Mouse (Mus musculus): ENCODE measurements around the gene Gm17175. TPM values are rescaled to one million over a fixed set of nuclear protein-coding genes. Genes with fewer than 3 reads are reported as not detected.

Gm17175 gene
- polyA plus RNA-seq (2014; fragmentation: Illumina TruSeq; extraction: RNeasy Lipid Tissue Mini Kit (QIAGEN cat#74804); ENCODE audit: low read depth, low replicate concordance), result not detected

DNA sequence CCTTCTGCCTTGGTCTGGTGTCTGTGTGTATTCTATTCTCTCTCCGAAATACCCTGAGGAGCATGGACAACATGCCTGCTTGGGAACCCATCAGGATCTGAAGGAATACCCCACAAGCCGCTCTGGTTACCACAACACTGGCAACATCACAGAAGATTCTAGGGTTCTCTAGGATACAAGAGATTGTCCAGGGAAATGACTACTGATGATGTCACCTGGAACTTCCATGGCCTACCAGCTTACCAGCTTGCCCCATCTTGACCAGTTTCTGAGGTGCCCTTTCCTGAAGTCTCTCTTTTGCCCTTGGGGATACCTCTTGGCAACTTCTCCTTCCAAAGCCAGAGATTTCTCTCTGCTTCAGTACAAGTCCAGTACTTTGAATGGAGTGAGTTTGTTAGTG is at the start of gene Gm17175:
TSS of gene Gm17175 (minus strand) at position 101 of the 400 bp plus-strand sequence.

DNA sequence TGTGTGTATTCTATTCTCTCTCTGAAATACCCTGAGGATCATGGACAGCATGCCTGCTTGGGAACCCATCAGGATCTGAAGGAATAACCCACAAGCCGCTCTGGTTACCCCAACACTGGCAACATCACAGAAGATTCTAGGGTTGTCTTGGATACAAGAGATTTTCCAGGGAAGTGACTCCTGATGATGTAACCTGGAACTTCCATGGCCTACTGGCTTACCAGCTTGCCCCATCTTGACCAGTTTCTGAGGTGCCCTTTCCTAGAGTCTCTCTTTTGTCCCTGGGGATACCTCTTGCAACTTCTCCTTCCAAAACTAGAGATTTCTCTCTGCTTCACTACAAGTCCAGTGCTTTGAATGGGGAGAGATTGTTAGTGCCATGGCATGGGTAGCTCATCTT is 37.3 kb upstream of the Gm17175 start, which contains the start of gene Gm17078:
TSS of gene Gm17078 (minus strand) at position 101 of the 400 bp plus-strand sequence.

DNA sequence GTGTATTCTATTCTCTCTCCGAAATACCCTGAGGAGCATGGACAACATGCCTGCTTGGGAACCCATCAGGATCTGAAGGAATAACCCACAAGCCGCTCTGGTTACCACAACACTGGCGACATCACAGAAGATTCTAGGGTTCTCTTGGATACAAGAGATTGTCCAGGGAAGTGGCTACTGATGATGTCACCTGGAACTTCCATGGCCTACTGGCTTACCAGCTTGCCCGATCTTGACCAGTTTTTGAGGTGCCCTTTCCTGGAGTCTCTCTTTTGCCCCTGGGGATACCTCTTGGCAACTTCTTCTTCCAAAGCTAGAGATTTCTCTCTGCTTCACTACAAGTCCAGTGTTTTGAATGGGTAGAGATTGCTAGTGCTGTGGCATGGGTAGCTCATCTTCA is 18.2 kb upstream of the Gm17175 start, which contains the start of gene Gm17174:
TSS of gene Gm17174 (minus strand) at position 101 of the 400 bp plus-strand sequence.

DNA sequence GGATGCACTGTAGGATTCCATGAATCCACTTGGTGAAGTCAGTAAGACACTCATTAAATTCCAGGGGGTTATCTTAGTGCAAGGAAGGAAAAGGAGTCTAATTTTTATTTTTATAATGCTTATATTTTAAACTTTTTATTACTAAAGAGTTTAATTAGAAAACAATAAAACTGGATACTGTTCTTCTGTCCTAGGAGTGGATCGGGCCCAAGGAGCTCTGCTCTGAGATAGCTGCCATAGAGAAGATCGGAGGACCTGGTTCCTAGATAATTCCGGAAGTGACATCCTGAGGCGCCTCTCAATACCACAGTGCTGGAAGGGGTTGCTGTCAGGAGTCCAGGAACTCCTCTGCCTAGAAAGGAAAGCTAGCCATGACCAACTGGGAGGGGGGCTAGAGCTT is 21.4 kb downstream of the Gm17175 start, which contains the start of gene Gm5622:
TSS of gene Gm5622 (plus strand) at position 301 of the 400 bp plus-strand sequence.

Other genes with a start within 250 kb of the Gm17175 start
- gene Gm7247, start 212.3 kb downstream of the Gm17175 start, polyA plus RNA-seq (2014; fragmentation: Illumina TruSeq; extraction: RNeasy Lipid Tissue Mini Kit (QIAGEN cat#74804); ENCODE audit: low read depth, low replicate concordance), result not detected
- not detected for gene Vmn2r88, start 163.2 kb downstream of the Gm17175 start, polyA plus RNA-seq (2014; fragmentation: Illumina TruSeq; extraction: RNeasy Lipid Tissue Mini Kit (QIAGEN cat#74804); ENCODE audit: low read depth, low replicate concordance)
- gene Vmn2r89, start 122.2 kb downstream of the Gm17175 start, polyA plus RNA-seq (2014; fragmentation: Illumina TruSeq; extraction: RNeasy Lipid Tissue Mini Kit (QIAGEN cat#74804); ENCODE audit: low read depth, low replicate concordance), result not detected
- not detected for gene Gm5622, start 21.3 kb downstream of the Gm17175 start, polyA plus RNA-seq (2014; fragmentation: Illumina TruSeq; extraction: RNeasy Lipid Tissue Mini Kit (QIAGEN cat#74804); ENCODE audit: low read depth, low replicate concordance)
- gene Gm17174, start 18.1 kb upstream of the Gm17175 start, polyA plus RNA-seq (2014; fragmentation: Illumina TruSeq; extraction: RNeasy Lipid Tissue Mini Kit (QIAGEN cat#74804); ENCODE audit: low read depth, low replicate concordance), result not detected
- not detected for gene Gm17078, start 37.2 kb upstream of the Gm17175 start, polyA plus RNA-seq (2014; fragmentation: Illumina TruSeq; extraction: RNeasy Lipid Tissue Mini Kit (QIAGEN cat#74804); ENCODE audit: low read depth, low replicate concordance)
- not detected for gene Gm4181, start 61.6 kb upstream of the Gm17175 start, polyA plus RNA-seq (2014; fragmentation: Illumina TruSeq; extraction: RNeasy Lipid Tissue Mini Kit (QIAGEN cat#74804); ENCODE audit: low read depth, low replicate concordance)
- gene Gm17079, start 121.4 kb upstream of the Gm17175 start, polyA plus RNA-seq (2014; fragmentation: Illumina TruSeq; extraction: RNeasy Lipid Tissue Mini Kit (QIAGEN cat#74804); ENCODE audit: low read depth, low replicate concordance), result not detected
- gene Gm5800, start 143.1 kb upstream of the Gm17175 start, polyA plus RNA-seq (2014; fragmentation: Illumina TruSeq; extraction: RNeasy Lipid Tissue Mini Kit (QIAGEN cat#74804); ENCODE audit: low read depth, low replicate concordance), result not detected
- gene Ang4, start 199.5 kb upstream of the Gm17175 start, polyA plus RNA-seq (2014; fragmentation: Illumina TruSeq; extraction: RNeasy Lipid Tissue Mini Kit (QIAGEN cat#74804); ENCODE audit: low read depth, low replicate concordance), result not detected
- gene AY358078, start 226.0 kb upstream of the Gm17175 start, polyA plus RNA-seq (2014; fragmentation: Illumina TruSeq; extraction: RNeasy Lipid Tissue Mini Kit (QIAGEN cat#74804); ENCODE audit: low read depth, low replicate concordance), result not detected

All from adrenal gland, adult 10 weeks (tissue).